Mouse (Mus musculus) naive thymus-derived CD4-positive, alpha-beta T cell, adult 5 months (primary cell): ENCODE measurements around the gene Nkiras1. TPM values are rescaled to one million over a fixed set of nuclear protein-coding genes. Genes with fewer than 3 reads are reported as not detected.

Experiments
- polyA plus RNA-seq: library from polyadenylated mRNA; unstranded; fragments of 100-300 nt; shearing (Covaris generic); gene quantifications from one replicate; pipeline ENCODE4 v1.2.1, GENCODE M21; 2017

Nkiras1 gene
- 21.7 TPM for polyA plus RNA-seq

GRCm38 (mm10) chr14:18270529-18271441, at the start of gene Nkiras1, which contains the start of gene Rpl15:
TSS of gene Nkiras1 (plus strand) at chr14:18271136.
TSS of gene Rpl15 (minus strand) at chr14:18271391.

GRCm38 (mm10) chr14:18238750-18239731, 31.9 kb upstream of the Nkiras1 start, which contains the start of gene Nr1d2:
TSS of gene Nr1d2 (minus strand) at chr14:18239127.

GRCm38 (mm10) chr14:18331693-18332131, 60.8 kb downstream of the Nkiras1 start, which contains the start of gene Ube2e1:
TSS of gene Ube2e1 (minus strand) at chr14:18331859.

Other genes with a start within 250 kb of the Nkiras1 start
- gene Nr1d2, start 32.0 kb upstream of the Nkiras1 start, polyA plus RNA-seq: 118 TPM
- 715 TPM for gene Rpl15, start 255 bp downstream of the Nkiras1 start, polyA plus RNA-seq
- gene Ube2e1, start 60.7 kb downstream of the Nkiras1 start, polyA plus RNA-seq: 77.2 TPM